Mouse (Mus musculus) embryonic fibroblast, embryonic 13.5 days (primary cell): ENCODE measurements around the gene Phc1.

Experiments used
- CTCF ChIP-seq: IDR thresholded peaks from 2 replicates; pipeline ENCODE4 v1.5.1; 2011; ENCODE audit warnings: mild to moderate bottlenecking, control low read depth, low read length, moderate library complexity, borderline replicate concordance; ENCODE audit not compliant: insufficient read depth
- POLR2A ChIP-seq: IDR thresholded peaks from 2 replicates; pipeline ENCODE4 v1.6.1; 2011; ENCODE audit warnings: low read depth, mild to moderate bottlenecking, control low read depth, low read length, moderate library complexity

GRCm38 (mm10) chr6:122269170-122269569 lies 71.2 kb downstream of the Phc1 start:
- TF ChIP-seq CTCF, result no peak
- TF ChIP-seq POLR2A, result no peak
